Mouse (Mus musculus) lung, adult 2 months (tissue): ENCODE data around the gene Pi16. TPM values are rescaled to one million over a fixed set of nuclear protein-coding genes. Genes with fewer than 3 reads are reported as not detected.

Experiments used
- DNase-seq: peaks from one replicate; pipeline ENCODE4 v3.0.0; 2022
- H3K4me1 ChIP-seq: fragments of 200-500 bp; 2 replicates; pipeline ENCODE4 v1.6.1; 2011; ENCODE audit warnings: low read length; ENCODE audit not compliant: control insufficient read depth, insufficient read depth
- H3K4me3 ChIP-seq: fragments of 200-500 bp; replicated peaks from 2 replicates; pipeline ENCODE3; 2011; ENCODE audit warnings: low read depth, mild to moderate bottlenecking, control low read depth, low read length; ENCODE audit errors: extremely low read depth
- CTCF ChIP-seq: fragments of 200-500 bp; IDR thresholded peaks from 2 replicates; pipeline ENCODE4 v1.5.1; 2011; ENCODE audit warnings: mild to moderate bottlenecking, low read length, control low read depth; ENCODE audit not compliant: insufficient read depth
- POLR2A ChIP-seq: fragments of 200-500 bp; IDR thresholded peaks from 2 replicates; pipeline ENCODE4 v1.6.1; 2011; ENCODE audit warnings: low read depth, mild to moderate bottlenecking, control low read depth, low read length, borderline replicate concordance; ENCODE audit errors: extremely low read depth
- WGBS: fragments of 180-500 bp; shearing (Covaris S2); methylation state at CpG from one replicate; pipeline ENCODE4 v1.1.7; 2018; 5-methylcytosine and 5-hydroxymethylcytosine counted together
- polyA plus RNA-seq: library from polyadenylated mRNA; depleted of rRNA; stranded (reverse); fragments of >200 nt; gene quantifications from 2 replicates; pipeline ENCODE4 v1.2.3, GENCODE M21; 2012

The Pi16 gene
- polyA plus RNA-seq, 1 experiment: 46.8 TPM

DNA sequence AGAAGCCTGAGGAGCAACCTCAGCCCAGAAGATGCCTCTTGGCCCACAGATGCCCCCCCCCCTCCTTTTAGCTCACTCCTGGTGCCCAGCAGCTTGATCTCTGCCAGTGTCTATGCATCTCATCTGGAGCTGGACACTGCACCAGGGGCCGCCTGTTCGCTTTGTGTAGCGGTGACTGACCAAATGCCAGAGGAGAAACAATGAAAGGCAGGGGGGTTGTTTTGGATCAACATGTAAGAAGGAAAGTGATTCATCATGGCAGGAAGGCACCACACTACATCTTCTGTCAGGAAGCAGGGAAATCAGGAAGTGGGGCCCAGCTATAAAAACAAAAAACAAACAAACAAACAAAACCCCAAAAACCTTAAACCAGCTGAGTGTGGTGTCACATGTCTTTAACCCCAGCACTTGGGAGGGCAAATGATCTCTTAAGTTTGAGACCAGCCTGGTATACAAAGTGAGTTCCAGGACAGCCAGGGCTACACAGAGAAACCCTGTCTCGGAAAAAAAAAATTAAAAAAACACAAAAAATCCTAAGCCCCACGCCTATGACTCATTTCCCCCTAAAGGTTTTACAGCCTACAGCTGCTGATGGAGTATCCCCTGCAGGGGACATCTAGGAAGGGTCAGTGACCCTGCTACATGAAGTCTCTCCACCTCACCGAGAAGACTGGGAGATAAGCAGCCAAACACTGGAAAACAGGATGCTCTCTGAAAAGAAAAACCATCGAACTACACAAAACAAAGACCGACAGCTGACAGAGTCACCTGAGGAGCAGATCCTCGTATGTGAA, 1.6 kb upstream of the Pi16 start:
- DNase-seq: no peak
- TF ChIP-seq POLR2A (no peak), CTCF (no peak)
- Histone ChIP-seq H3K4me1 (no peaks in the 10 kb centered on the region), H3K4me3 (no peak overlapping the region)
- 44% methylated on average over 9 of the region's 9 CpGs for WGBS

DNA sequence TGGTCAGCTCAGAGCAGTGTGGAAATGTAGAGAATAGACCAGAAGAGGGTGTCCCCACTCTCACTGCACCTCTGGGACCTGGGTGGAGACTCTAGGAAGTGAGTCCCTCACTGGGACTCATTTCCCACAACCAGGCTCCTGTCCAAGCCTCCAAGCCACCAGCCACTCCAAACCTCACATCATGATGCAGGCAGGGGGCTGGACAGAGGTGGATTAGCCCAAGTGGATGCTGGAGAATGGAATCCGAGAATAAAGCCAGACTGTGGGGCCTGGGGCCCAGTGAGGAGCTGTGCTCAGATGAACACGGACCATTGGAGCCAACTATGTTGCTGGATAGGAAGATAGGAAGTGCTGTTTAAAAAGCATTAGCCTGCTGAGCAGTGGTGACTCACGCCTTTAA, 589 bp upstream of the Pi16 start:
- no peak for TF ChIP-seq POLR2A
- TF ChIP-seq CTCF: no peak
- 78% methylated on average over 3 of the region's 3 CpGs for WGBS
- Histone ChIP-seq H3K4me3 (no peak overlapping the region), H3K4me1 (no peaks in the 10 kb centered on the region)
- DNase-seq: no peak

DNA sequence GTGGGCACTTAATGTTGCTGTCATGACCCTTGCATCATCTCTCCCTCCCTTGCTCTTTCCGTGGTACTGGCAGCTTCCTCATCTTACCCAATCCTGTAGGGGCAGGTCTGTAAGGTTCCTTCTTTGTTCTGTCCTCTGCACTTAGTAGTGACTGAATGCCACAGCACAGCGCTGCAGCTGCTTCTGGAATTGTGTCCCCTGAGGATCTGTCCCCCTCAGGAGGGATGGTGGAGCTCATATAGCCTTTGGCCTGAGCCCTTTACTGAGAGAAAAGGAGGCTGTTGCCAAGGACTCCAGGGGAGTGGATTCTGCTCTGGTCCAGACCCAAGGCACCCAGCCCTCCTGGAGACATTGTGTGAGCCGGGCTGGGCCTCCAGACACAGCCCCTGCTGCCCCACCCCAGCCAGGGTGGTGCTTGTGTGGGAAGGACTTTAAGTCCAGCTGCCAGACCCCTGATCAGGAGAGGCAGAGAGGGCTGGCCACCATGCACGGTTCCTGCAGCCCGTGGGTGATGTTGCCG, 1.3 kb downstream of the Pi16 start:
- Histone ChIP-seq H3K4me3 (no peak overlapping the region), H3K4me1 (no peaks in the 10 kb centered on the region)
- DNase-seq: no peak
- WGBS: 69% methylated on average over 6 of the region's 6 CpGs
- no peak for TF ChIP-seq CTCF
- TF ChIP-seq POLR2A: no peak

DNA sequence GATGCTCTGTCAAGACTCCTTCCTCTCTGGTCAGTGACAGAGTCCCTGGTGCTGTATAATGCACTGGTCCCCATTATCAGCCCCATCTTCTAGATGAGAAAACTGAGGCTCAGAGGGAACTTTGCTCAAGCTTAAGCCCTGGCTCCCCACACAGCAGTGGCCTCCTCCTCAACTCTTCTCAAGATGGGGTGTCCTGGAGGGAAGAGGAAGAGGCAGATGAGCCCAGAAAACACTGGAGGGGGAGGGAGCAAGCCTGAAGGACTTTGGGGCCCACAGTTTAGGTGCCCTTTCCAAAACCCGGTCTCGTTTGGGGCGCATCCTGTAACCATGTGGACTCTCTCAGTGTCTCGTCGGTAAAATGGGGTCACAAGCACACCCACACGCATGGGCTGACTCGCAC, 2.0 kb downstream of the Pi16 start:
- WGBS: 82% methylated on average over 7 of the region's 7 CpGs
- H3K4me3 ChIP-seq: no peak overlapping the region
- TF ChIP-seq POLR2A (no peak), CTCF (no peak)
- H3K4me1 ChIP-seq: no peaks in the 10 kb centered on the region
- no peak for DNase-seq

DNA sequence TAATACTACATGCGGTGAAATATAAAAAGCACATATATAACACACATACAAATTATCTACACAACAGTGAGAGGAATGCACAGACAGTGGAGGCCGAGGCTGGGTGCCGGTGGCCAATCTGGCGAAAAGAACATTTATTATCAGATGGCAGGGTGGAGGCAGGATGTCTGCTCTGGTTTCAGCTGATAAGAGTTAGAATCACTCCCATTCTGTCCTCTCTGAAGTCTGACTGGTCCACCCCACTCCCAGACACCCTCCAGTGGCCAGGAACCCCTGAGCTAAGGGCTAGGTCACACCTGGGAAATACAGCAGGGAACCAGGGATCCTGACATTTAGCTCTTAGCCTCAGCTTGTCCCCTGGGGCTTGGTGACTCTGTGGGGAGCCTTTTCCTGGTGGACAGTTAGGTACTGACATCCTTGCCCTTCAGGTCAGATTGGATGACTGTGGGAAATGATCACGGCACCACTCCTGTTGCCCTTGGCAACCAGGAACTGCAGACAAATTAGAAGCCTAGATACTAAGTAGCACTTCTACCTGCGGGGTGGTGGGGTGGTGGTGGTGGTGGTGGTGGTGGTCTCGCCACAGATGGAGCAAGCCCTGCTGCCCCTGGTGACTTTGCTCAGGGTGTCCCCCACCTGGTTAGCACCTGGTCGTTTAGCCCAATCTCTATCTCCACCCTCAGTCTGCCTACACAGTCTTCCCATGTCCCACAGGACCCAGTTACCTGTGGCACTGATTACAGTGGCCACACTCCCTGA, 2.6 kb downstream of the Pi16 start:
- DNase-seq: no peak
- no peak for TF ChIP-seq CTCF
- WGBS: 48% methylated on average over 8 of the region's 8 CpGs
- Histone ChIP-seq H3K4me1 (no peaks in the 10 kb centered on the region), H3K4me3 (no peak overlapping the region)

DNA sequence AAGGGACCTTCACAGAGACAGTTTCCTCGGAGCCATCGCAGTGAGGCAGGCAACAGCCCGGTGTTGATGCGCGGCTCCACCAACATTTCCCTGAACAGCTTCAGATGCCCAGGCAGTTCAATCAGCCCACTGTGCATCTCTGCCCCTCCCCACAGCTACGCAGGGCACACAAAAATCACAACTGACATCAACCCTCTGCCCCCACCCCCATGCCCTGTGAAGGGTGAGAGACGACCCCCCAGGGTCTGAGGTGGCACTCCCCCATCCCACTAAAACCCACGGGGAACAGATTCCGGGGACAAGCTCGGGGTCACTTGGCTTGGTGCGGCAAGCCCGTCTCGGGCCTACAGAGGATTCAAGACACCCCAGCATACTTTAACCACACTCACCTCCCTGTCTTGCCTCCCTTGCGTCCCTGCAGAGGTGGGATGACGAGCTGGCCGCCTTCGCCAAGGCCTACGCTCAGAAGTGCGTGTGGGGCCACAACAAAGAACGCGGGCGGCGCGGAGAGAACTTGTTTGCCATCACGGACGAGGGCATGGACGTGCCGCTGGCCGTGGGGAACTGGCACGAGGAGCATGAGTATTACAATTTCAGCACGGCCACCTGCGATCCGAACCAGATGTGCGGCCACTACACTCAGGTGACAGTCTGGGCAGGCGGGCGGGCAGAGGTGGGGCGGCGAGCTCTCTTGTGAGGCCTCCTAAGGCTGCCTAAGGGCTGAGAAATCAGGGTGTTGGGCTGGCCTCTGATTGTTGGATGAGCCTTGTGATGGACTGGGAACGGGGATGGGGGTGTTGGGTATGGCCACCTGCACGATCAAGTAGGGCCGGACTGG, 4.5 kb downstream of the Pi16 start:
- H3K4me3 ChIP-seq: no peak overlapping the region
- no peak for DNase-seq
- H3K4me1 ChIP-seq: no peaks in the 10 kb centered on the region
- no peak for TF ChIP-seq CTCF
- TF ChIP-seq POLR2A: no peak
- 55% methylated on average over 41 of the region's 41 CpGs for WGBS

DNA sequence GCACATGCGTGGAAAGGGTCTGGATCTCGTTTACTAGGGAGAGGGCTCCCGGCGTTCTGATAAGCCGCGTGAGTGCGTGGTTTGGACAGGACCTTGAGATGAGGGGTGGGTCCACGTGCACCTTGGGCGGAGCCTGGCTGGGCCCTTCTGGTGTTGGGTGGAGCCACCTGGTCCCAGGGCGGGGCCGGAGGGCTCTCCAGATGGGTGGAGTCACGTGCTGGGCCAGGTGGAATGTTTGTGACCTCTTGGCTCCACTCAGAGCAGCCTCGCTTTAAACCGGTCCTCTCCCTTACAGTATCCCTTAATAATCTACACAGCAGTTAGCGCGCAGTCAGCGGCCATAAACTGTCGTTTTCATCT, 5.1 kb downstream of the Pi16 start:
- Histone ChIP-seq H3K4me3 (no peak overlapping the region), H3K4me1 (no peaks in the 10 kb centered on the region)
- 47% methylated on average over 18 of the region's 18 CpGs for WGBS
- peak; percentile 31; the same call in 1 of the 2 replicates for TF ChIP-seq POLR2A
- no peak for TF ChIP-seq CTCF
- peak; percentile 84 for DNase-seq

DNA sequence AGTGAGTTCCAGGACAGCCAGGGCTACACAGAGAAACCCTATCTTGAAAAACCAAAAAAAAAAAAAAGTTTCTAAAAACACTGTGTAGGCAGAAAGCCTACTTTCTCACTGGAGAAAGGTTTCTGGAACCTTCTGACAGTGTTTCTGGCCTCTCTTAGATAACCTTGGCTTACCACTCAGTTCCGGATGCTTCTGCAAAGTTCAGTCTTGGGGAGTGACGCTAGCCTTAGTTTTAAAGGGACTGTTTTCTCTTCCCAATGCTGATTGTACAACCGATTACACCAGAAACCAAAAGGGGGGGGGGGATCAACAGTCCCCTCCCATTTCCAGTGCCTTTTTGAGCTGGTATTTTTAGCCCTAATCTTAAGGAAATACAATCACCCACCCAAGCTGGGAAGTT, 6.1 kb downstream of the Pi16 start:
- H3K4me3 ChIP-seq: no peak overlapping the region
- TF ChIP-seq CTCF (no peak), POLR2A (no peak)
- no peaks in the 10 kb centered on the region for H3K4me1 ChIP-seq
- DNase-seq: no peak
- WGBS: 84% methylated on average over 3 of the region's 3 CpGs

DNA sequence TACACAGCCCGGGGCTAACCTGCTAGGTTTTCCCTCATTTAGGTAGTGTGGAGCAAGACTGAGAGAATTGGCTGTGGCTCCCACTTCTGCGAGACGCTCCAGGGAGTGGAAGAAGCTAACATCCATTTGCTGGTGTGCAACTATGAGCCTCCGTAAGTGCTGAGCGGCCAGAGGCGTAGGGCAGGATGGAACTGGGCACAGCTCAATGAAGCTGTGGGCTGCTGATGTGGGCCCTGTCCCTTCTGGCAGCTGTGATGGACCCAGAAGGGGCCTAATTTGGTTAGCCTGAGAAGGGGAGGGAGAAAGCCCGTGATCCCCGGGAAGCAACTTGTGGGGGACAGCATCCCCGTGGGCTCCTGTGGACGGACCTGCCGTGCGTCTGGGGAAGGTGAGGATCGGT, 8.4 kb downstream of the Pi16 start:
- WGBS: 93% methylated on average over 13 of the region's 13 CpGs
- no peak overlapping the region for H3K4me3 ChIP-seq
- H3K4me1 ChIP-seq: no peaks in the 10 kb centered on the region
- TF ChIP-seq CTCF (no peak), POLR2A (no peak)
- no peak for DNase-seq
